In genomic region chr2:39065400-39065987, GRCm38 (mm10) we compare ENCODE assay signal across 8 mouse cellular contexts. TPM values are rescaled to one million over a fixed set of nuclear protein-coding genes. Genes with fewer than 3 reads are reported as not detected.
DNase-seq lines count a peak whose midpoint lies in the region; ATAC-seq lines count a peak whose summit lies in the region.

TSS of gene Golga1 (minus strand) at chr2:39065541.

- H3K4me1 ChIP-seq in megakaryocyte, embryonic 14.5 days: peaks cover 31% of the 10 kb centered on the region

- H3K27me3 ChIP-seq in megakaryocyte, embryonic 14.5 days (replicated peaks): no peaks in the 10 kb centered on the region

- DNase-seq in ZHBTc4 (ENCODE audit: low read depth, low spot score): peak; percentile 97
- DNase-seq in gastrocnemius, adult 8-10 months (ENCODE audit: low spot score in 2 of 2): peak; percentile 74 to 85
- peak; percentile 68 for DNase-seq in hindlimb bud, embryonic 11.5 days (ENCODE audit: extremely low spot score, low read depth, low spot score)
- DNase-seq in left cerebral cortex, adult 8-10 months (ENCODE audit: low spot score in 2 of 2): peak; percentile 77 to 90
- DNase-seq in right cerebral cortex, postnatal 10 days (ENCODE audit: low spot score in 2 of 2): peak; percentile 94 to 95
- peak; percentile 81 for DNase-seq in urinary bladder, postnatal 25 days (ENCODE audit: low spot score)

- peaks cover 25% of the 10 kb centered on the region for H3K36me3 ChIP-seq in megakaryocyte, embryonic 14.5 days (replicated peaks; ENCODE audit: low read length)

- H3K4me3 ChIP-seq in megakaryocyte, embryonic 14.5 days (replicated peaks): peak within 1 kb of the TSS; percentile 99

- peak; percentile 97 for ATAC-seq in common myeloid progenitor, adult 5-6 weeks (replicated peaks; ENCODE audit: low read depth, poor library complexity, severe bottlenecking)

- H3K9me3 ChIP-seq in megakaryocyte, embryonic 14.5 days: no peaks in the 10 kb centered on the region

RNA-seq across cellular contexts. Expression of gene Golga1, which starts in this region (rescaled TPM):
- total RNA-seq in common myeloid progenitor, adult 5-6 weeks (2017): 11.5 and 21.1 TPM in 2 replicates
- total RNA-seq in gastrocnemius, adult 8-10 months (2022): 10 to 100 TPM in 2 of 4 experiments, 1 to 10 TPM in 2; 8.9 to 10.5 (median 9.9) TPM
- 10 to 100 TPM; 28.8 to 34.4 (median 30.5) TPM for total RNA-seq in left cerebral cortex, adult 8-10 months (2022)
- polyA plus RNA-seq in megakaryocyte, embryonic 14.5 days (2012; ENCODE audit: insufficient read depth, low replicate concordance): 0.32 TPM in 1 of 2 replicates, not detected in the other

Comparison
In these comparisons a context has a peak if more than half of its experiments do, and no peak if none do; other contexts are left out.
1. Peak in every context shown above with its lines: DNase-seq, ATAC-seq and H3K4me3 ChIP-seq.